Mouse (Mus musculus) spleen, adult 2 months (tissue): ENCODE results near the gene Rab12. TPM values are rescaled to one million over a fixed set of nuclear protein-coding genes. Genes with fewer than 3 reads are reported as not detected.

Experiments
- DNase-seq, 2 experiments: peaks; one replicate each; pipeline versions ENCODE4 v3.0.0 to v3.0.0-alpha.2; 2012 to 2021; ENCODE audit warnings: low spot score in 2 of 2, low read depth in 1 of 2
- H3K27ac ChIP-seq: fragments of 200-500 bp; 2 replicates; pipeline ENCODE4 v1.5.1; 2012; ENCODE audit warnings: low read length, inconsistent platforms; ENCODE audit not compliant: insufficient read depth
- H3K27me3 ChIP-seq: fragments of 200-500 bp; 2 replicates; pipeline ENCODE4 v1.6.1; 2012; ENCODE audit warnings: mild to moderate bottlenecking, moderate library complexity, low read length, inconsistent platforms; ENCODE audit not compliant: control insufficient read depth, insufficient read depth
- H3K36me3 ChIP-seq: fragments of 200-500 bp; 2 replicates; pipeline ENCODE4 v1.6.1; 2012; ENCODE audit warnings: mild to moderate bottlenecking, low read length, inconsistent platforms; ENCODE audit not compliant: control insufficient read depth, insufficient read depth
- H3K4me1 ChIP-seq: fragments of 200-500 bp; 2 replicates; pipeline ENCODE4 v1.6.1; 2011; ENCODE audit warnings: inconsistent platforms; ENCODE audit not compliant: control insufficient read depth, insufficient read depth, insufficient read length
- H3K4me3 ChIP-seq: fragments of 200-500 bp; 2 replicates; pipeline ENCODE4 v1.5.1; 2011; ENCODE audit warnings: mild to moderate bottlenecking, inconsistent platforms; ENCODE audit not compliant: insufficient read depth, insufficient read length; ENCODE audit errors: extremely low read depth
- CTCF ChIP-seq: fragments of 200-500 bp; IDR thresholded peaks from 2 replicates; pipeline ENCODE4 v1.5.1; 2011; ENCODE audit warnings: mild to moderate bottlenecking, inconsistent platforms; ENCODE audit not compliant: insufficient read depth, insufficient read length, insufficient replicate concordance; ENCODE audit errors: extremely low read depth
- POLR2A ChIP-seq: fragments of 200-500 bp; IDR thresholded peaks from 2 replicates; pipeline ENCODE4 v1.6.1; 2011; ENCODE audit warnings: low read depth, low read length, inconsistent platforms
- WGBS: fragments of 180-500 bp; shearing (Covaris S2); methylation state at CpG from one replicate; pipeline ENCODE4 v1.1.7; 2018; 5-methylcytosine and 5-hydroxymethylcytosine counted together
- polyA plus RNA-seq: library from polyadenylated mRNA; depleted of rRNA; stranded (reverse); fragments of >200 nt; gene quantifications from 2 replicates; pipeline ENCODE4 v1.2.3, GENCODE M21; 2012; rRNA removed

Gene Rab12
- polyA plus RNA-seq, 1 experiment = 22.3 TPM

- peaks cover 11% of the 10 kb centered on the region for H3K4me1 ChIP-seq
- H3K27ac ChIP-seq = no peak overlapping the region
- TF ChIP-seq POLR2A = no peak
- no peak for TF ChIP-seq CTCF
- H3K27me3 ChIP-seq = peaks cover 24% of the 10 kb centered on the region
- 3% methylated on average over 124 of the region's 136 CpGs for WGBS
- peak overlapping the region; percentile 40; the same call in 1 of the 2 replicates for H3K4me3 ChIP-seq
- H3K36me3 ChIP-seq = no peaks in the 10 kb centered on the region
- DNase-seq = no peak
Observed at GRCm38 (mm10) chr17:66448421-66449405, 70.8 kb downstream of the Rab12 start.

GRCm38 (mm10) chr17:66447978-66448377 lies 71.6 kb downstream of the Rab12 start:
- 11% methylated on average over 13 of the region's 13 CpGs for WGBS
- Histone ChIP-seq H3K4me1 (peaks cover 11% of the 10 kb centered on the region), H3K27ac (no peak overlapping the region), H3K36me3 (no peaks in the 10 kb centered on the region), H3K4me3 (no peak overlapping the region), H3K27me3 (peaks cover 24% of the 10 kb centered on the region)
- no peak for DNase-seq
- no peak for TF ChIP-seq POLR2A
- TF ChIP-seq CTCF = no peak

DNA sequence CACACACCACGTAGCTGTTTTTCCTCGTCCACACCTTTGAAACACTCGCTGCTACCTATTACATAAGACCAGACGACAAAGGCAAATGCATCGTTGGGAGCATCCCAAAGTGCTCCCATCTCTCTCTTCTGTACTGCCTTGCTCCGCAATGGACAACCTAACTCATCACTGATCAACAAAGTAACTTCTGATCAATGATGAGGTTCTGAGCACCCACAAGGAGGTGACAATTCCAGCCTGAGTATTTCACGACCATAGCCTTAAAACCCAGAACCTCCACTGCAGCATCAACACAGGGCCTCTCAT lies 72.6 kb downstream of the Rab12 start:
- no peak overlapping the region for H3K27ac ChIP-seq
- H3K36me3 ChIP-seq = no peaks in the 10 kb centered on the region
- H3K4me1 ChIP-seq = peaks cover 11% of the 10 kb centered on the region
- H3K27me3 ChIP-seq = peaks cover 24% of the 10 kb centered on the region
- 77% methylated on average over 7 of the region's 7 CpGs for WGBS
- DNase-seq = no peak
- TF ChIP-seq POLR2A = no peak
- no peak for TF ChIP-seq CTCF
- no peak overlapping the region for H3K4me3 ChIP-seq

DNA sequence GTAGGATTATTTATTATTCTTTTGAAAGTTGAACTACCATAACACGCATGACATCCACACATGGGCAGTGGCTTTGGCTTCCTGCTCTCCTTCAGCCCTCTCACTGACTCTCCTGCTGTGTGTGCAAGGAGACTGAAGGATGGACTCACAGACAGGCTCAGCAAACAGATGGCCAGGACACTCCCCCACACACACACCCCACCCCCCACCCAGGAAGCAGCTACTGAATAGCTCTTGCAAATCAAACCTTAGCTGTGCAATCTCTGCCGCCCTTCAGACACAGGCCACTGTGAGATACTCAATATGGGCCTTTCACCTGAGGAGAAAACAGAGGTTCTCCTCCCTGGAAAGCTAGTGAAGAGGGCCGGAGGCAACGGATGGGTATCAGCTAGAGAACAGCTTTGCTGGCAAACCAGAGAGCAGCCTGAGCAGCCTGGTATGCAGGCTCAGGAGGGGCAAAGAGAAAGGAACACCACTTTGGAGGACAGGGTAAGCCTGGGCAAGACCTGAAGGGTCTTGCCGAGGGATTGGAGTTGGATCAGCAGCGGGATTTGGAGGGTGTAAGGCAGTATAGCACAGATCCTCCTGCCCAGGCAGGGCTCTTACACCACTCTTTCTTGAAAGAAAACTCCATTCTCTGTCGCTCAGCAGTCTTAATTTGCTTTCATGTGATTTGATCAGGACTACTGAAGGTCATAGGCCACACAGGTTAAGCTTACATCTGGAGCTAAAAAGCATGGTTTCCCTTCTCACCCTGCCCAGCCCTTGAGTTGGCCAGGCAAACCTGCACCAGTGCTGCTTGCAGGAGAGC lies 73.1 kb downstream of the Rab12 start:
- Histone ChIP-seq H3K36me3 (no peaks in the 10 kb centered on the region), H3K4me3 (no peak overlapping the region), H3K27ac (no peak overlapping the region), H3K4me1 (peaks cover 11% of the 10 kb centered on the region), H3K27me3 (peaks cover 24% of the 10 kb centered on the region)
- 90% methylated on average over 7 of the region's 7 CpGs for WGBS
- TF ChIP-seq POLR2A (no peak), CTCF (no peak)
- DNase-seq = no peak

Other genes with a start within 250 kb of the Rab12 start
- gene Mtcl1, start 70.0 kb downstream of the Rab12 start, polyA plus RNA-seq = 0.08 TPM in 2 replicates
- not detected in 2 replicates for gene Themis3, start 74.9 kb upstream of the Rab12 start, polyA plus RNA-seq